Comparison of ENCODE assay signal across 8 mouse cellular contexts in the genomic region with DNA sequence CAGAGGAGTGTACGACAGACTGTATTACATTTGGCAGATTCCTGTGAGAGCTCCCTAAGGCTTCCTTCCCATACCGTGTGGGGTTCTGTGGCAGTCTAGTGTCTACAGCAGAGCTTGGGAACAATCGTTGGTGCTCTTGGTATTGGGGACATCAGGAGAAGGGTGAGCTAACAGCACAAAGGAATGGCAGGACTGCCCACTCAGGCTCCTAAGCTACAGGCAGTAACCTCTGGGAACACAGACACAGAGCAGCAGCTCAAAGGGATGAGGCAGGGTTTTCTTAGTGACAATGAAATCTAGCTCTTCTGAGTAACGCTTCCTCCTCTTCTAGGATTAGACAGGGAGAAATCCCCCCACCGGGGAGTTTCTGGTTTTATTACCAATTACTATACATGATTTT. TPM values are rescaled to one million over a fixed set of nuclear protein-coding genes. Genes with fewer than 3 reads are reported as not detected.
DNase-seq lines count a peak whose midpoint lies in the region; ATAC-seq and TF ChIP-seq lines count a peak whose summit lies in the region.
"Had no signal": no experiment of that assay in that cellular context is flagged by ENCODE, and none has a peak within 500 bp of the region (broad histone marks: within the 10 kb centered on the region; RNA-seq: fewer than 3 reads in every experiment).

No protein-coding gene starts in this region.

- H3K27me3 ChIP-seq in stomach, embryonic 14.5 days (ENCODE audit: control insufficient read depth, insufficient read depth, low read length): no peaks in the 10 kb centered on the region
- H3K27me3 ChIP-seq in stomach, postnatal 0 days (ENCODE audit: control insufficient read depth, insufficient read depth, low read length): no peaks in the 10 kb centered on the region
- no peaks in the 10 kb centered on the region for H3K27me3 ChIP-seq in embryonic facial prominence, embryonic 14.5 days (replicated peaks; ENCODE audit: control insufficient read depth, insufficient read depth, low read length)
- H3K27me3 ChIP-seq: limb, embryonic 15.5 days had no signal

- 44% methylated on average over 5 of the region's 5 CpGs for WGBS in stomach, embryonic 14.5 days
- 54% methylated on average over 5 of the region's 5 CpGs for WGBS in stomach, postnatal 0 days
- WGBS in embryonic facial prominence, embryonic 14.5 days: 34% methylated on average over 5 of the region's 5 CpGs

- no peak overlapping the region for H3K27ac ChIP-seq in stomach, embryonic 14.5 days (ENCODE audit: low read length)
- H3K27ac ChIP-seq in stomach, postnatal 0 days (replicated peaks): no peak overlapping the region
- H3K27ac ChIP-seq in embryonic facial prominence, embryonic 14.5 days (replicated peaks; ENCODE audit: low read depth, low read length): no peak overlapping the region
- H3K27ac ChIP-seq: limb, embryonic 15.5 days had no signal

- no peak overlapping the region for H3K4me2 ChIP-seq in stomach, embryonic 14.5 days (replicated peaks; ENCODE audit: low read depth, low read length)
- no peak overlapping the region for H3K4me2 ChIP-seq in stomach, postnatal 0 days (replicated peaks; ENCODE audit: low read depth)
- peak overlapping the region; percentile 33; the same call in 1 of the 2 replicates for H3K4me2 ChIP-seq in embryonic facial prominence, embryonic 14.5 days (ENCODE audit: low read depth, low read length)
- H3K4me2 ChIP-seq: limb, embryonic 15.5 days had no signal

- no peaks in the 10 kb centered on the region for H3K36me3 ChIP-seq in stomach, embryonic 14.5 days (ENCODE audit: control insufficient read depth, insufficient read depth, low read length)
- no peaks in the 10 kb centered on the region for H3K36me3 ChIP-seq in stomach, postnatal 0 days (ENCODE audit: control insufficient read depth, insufficient read depth, low read length)
- no peaks in the 10 kb centered on the region for H3K36me3 ChIP-seq in embryonic facial prominence, embryonic 14.5 days (ENCODE audit: control insufficient read depth, insufficient read depth, low read length)
- H3K36me3 ChIP-seq: limb, embryonic 15.5 days had no signal

- H3K4me3 ChIP-seq in stomach, embryonic 14.5 days (ENCODE audit: low read depth, low read length): 0 out of 2 replicates have a peak overlapping the region, but pooled peaks have one; percentile 1
- H3K4me3 ChIP-seq in stomach, postnatal 0 days (ENCODE audit: low read depth, low read length): no peak overlapping the region
- peak overlapping the region; percentile 16; the same call in 1 of the 2 replicates for H3K4me3 ChIP-seq in embryonic facial prominence, embryonic 14.5 days (ENCODE audit: low read depth, low read length)
- H3K4me3 ChIP-seq: limb, embryonic 15.5 days had no signal

- ATAC-seq in stomach, embryonic 14.5 days (ENCODE audit: insufficient number of reproducible peaks, insufficient read depth, low FRiP score, low read depth): no peak
- ATAC-seq in stomach, postnatal 0 days (ENCODE audit: low FRiP score, low TSS enrichment): no peak
- ATAC-seq in embryonic facial prominence, embryonic 14.5 days (ENCODE audit: low read depth): peak; percentile 12; the same call in 1 of the 2 replicates
- no peak for ATAC-seq in monocyte, adult 5-6 weeks (replicated peaks; ENCODE audit: insufficient number of reproducible peaks, low FRiP score, low TSS enrichment, poor library complexity, severe bottlenecking)

- no peak for TF ChIP-seq EP300 in stomach, postnatal 0 days (optimal IDR thresholded peaks at IDR 0.05)

- no peaks in the 10 kb centered on the region for H3K9me3 ChIP-seq in stomach, embryonic 14.5 days (ENCODE audit: control insufficient read depth, low read depth, low read length)
- H3K9me3 ChIP-seq in stomach, postnatal 0 days (ENCODE audit: control insufficient read depth, low read length): no peaks in the 10 kb centered on the region
- H3K9me3 ChIP-seq in embryonic facial prominence, embryonic 14.5 days (ENCODE audit: control insufficient read depth, low read length): no peaks in the 10 kb centered on the region
- H3K9me3 ChIP-seq: limb, embryonic 15.5 days had no signal

- H3K4me1 ChIP-seq in stomach, embryonic 14.5 days (ENCODE audit: control insufficient read depth, insufficient read depth, low read length): no peaks in the 10 kb centered on the region; the same call in 1 of the 2 replicates
- no peaks in the 10 kb centered on the region for H3K4me1 ChIP-seq in stomach, postnatal 0 days (replicated peaks; ENCODE audit: control insufficient read depth, insufficient read depth)
- H3K4me1 ChIP-seq in embryonic facial prominence, embryonic 14.5 days (ENCODE audit: control insufficient read depth, insufficient read depth, low read length): peaks cover 5% of the 10 kb centered on the region; the same call in 1 of the 2 replicates

- intact Hi-C loops in left cerebral cortex, postnatal 14 days (cut with DNase I): loop anchor here (2.0 to 5.0 kb wide), 2 partner anchors 18 to 35 kb away; partner anchors contain the start of gene Cdkn1b

- DNase-seq in stomach, postnatal 0 days (ENCODE audit: low spot score): no peak
- DNase-seq in embryonic facial prominence, embryonic 14.5 days (ENCODE audit: low spot score): no peak
- peak; percentile 21 to 57 for DNase-seq in left cerebral cortex, postnatal 14 days (ENCODE audit: low spot score in 2 of 2)
- no peak for DNase-seq in ovary, postnatal 10 days (ENCODE audit: low spot score)
- no peak for DNase-seq in urinary bladder, postnatal 4 days (ENCODE audit: low spot score in 2 of 2)

- no peak overlapping the region for H3K9ac ChIP-seq in stomach, embryonic 14.5 days (replicated peaks; ENCODE audit: low read depth, low read length)
- H3K9ac ChIP-seq in stomach, postnatal 0 days (ENCODE audit: low read length): no peak overlapping the region
- no peak overlapping the region for H3K9ac ChIP-seq in embryonic facial prominence, embryonic 14.5 days (ENCODE audit: low read depth, low read length)
- H3K9ac ChIP-seq: limb, embryonic 15.5 days had no signal

- TF ChIP-seq CTCF in stomach, postnatal 0 days (IDR thresholded peaks at IDR 0.05; ENCODE audit: low read depth): no peak

RNA-seq across cellular contexts. Expression of gene Gpr19, which starts 11.4 kb away (rescaled TPM):
- polyA plus RNA-seq in stomach, embryonic 14.5 days (2014; fragmentation: Nextera tagmentation; extraction: Ambion mirVana): 11.2 and 12.3 TPM in 2 replicates
- 6.6 and 6.9 TPM in 2 replicates for polyA plus RNA-seq in stomach, postnatal 0 days (2015; fragmentation: Nextera tagmentation; extraction: Ambion mirVana)
- 8.0 and 8.8 TPM in 2 replicates for polyA plus RNA-seq in embryonic facial prominence, embryonic 14.5 days (2014; fragmentation: Nextera tagmentation; extraction: Ambion mirVana)
- total RNA-seq in left cerebral cortex, postnatal 14 days (2021): 10 to 100 TPM; 27.5 to 28.0 TPM
- 5.4 to 11.0 TPM (median 6.3 TPM) in 3 replicates for total RNA-seq in monocyte, adult 5-6 weeks (2017)

RNA-seq across cellular contexts. Expression of gene Cdkn1b, which starts 33.2 kb away (rescaled TPM):
- polyA plus RNA-seq in stomach, embryonic 14.5 days (2014; fragmentation: Nextera tagmentation; extraction: Ambion mirVana): 18.3 and 19.9 TPM in 2 replicates
- 11.7 and 14.4 TPM in 2 replicates for polyA plus RNA-seq in stomach, postnatal 0 days (2015; fragmentation: Nextera tagmentation; extraction: Ambion mirVana)
- 17.3 and 17.6 TPM in 2 replicates for polyA plus RNA-seq in embryonic facial prominence, embryonic 14.5 days (2014; fragmentation: Nextera tagmentation; extraction: Ambion mirVana)
- 10 to 100 TPM; 45.1 to 49.4 TPM for total RNA-seq in left cerebral cortex, postnatal 14 days (2021)
- 272 to 301 TPM (median 295 TPM) in 3 replicates for total RNA-seq in monocyte, adult 5-6 weeks (2017)

RNA-seq across cellular contexts. Expression of gene Crebl2, which starts 57.1 kb away (rescaled TPM):
- 3.5 and 4.1 TPM in 2 replicates for polyA plus RNA-seq in stomach, embryonic 14.5 days (2014; fragmentation: Nextera tagmentation; extraction: Ambion mirVana)
- 4.3 and 4.7 TPM in 2 replicates for polyA plus RNA-seq in stomach, postnatal 0 days (2015; fragmentation: Nextera tagmentation; extraction: Ambion mirVana)
- polyA plus RNA-seq in embryonic facial prominence, embryonic 14.5 days (2014; fragmentation: Nextera tagmentation; extraction: Ambion mirVana): 1.9 and 2.0 TPM in 2 replicates
- total RNA-seq in left cerebral cortex, postnatal 14 days (2021): 10 to 100 TPM; 14.2 to 14.6 TPM
- total RNA-seq in monocyte, adult 5-6 weeks (2017): 25.9 to 36.8 TPM (median 29.9 TPM) in 3 replicates

Comparison
In these comparisons a context has a peak if more than half of its experiments do, and no peak if none do; other contexts are left out.
1. DNase-seq: peak in left cerebral cortex, postnatal 14 days (2 of 2); none in stomach, postnatal 0 days (single experiment), embryonic facial prominence, embryonic 14.5 days (single experiment), ovary, postnatal 10 days (single experiment) and urinary bladder, postnatal 4 days (0 of 2).